Comparison of ENCODE assay signal across 8 mouse cellular contexts in the genomic region with DNA sequence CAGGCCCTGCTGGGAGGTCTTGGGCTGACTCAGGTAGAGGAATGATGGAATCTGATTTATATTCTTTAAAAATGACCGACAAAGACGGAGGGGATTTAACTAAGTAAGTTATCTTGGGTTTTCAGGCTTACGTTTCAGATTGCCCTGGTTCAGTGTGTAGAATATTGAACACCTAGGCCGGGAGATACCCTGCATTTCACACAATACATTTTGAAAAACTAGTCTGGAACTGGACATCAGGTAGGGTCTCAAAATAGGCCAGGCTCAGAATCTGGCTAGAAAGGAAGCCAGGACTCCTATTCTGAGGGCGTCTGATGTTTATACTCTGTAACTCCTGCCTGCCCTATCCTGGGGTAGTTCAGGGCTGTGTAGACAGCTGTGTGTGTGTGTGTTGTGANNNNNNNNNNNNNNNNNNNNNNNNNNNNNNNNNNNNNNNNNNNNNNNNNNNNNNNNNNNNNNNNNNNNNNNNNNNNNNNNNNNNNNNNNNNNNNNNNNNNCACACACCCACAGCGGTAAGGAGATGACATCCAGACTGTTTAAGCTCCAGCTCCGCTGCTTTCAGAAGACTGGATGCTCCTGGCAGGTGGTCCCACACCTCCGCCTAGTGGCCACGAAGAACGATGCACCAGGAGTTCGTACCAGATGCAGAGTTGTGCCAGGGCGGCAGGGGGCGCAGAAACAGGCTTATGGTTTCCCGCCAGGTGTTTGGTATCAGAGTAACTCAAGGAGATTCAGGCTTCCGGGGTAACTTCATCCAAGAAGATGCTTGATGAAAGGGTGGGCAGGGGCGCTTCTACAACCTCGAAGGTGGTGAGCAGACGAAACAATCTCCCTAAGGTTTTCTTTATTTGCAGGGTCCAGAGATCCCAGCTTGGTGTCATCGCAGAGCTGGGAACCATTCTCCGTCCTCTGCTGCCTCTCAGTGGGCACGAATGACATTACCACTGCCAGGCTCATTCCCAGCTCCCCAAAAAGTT. TPM values are rescaled to one million over a fixed set of nuclear protein-coding genes. Genes with fewer than 3 reads are reported as not detected.
DNase-seq lines count a peak whose midpoint lies in the region; ATAC-seq and TF ChIP-seq lines count a peak whose summit lies in the region.

No protein-coding gene starts in this region.

- H3K4me1 ChIP-seq in embryonic facial prominence, embryonic 10.5 days, result peaks cover 53% of the 10 kb centered on the region
- H3K4me1 ChIP-seq in intestine, postnatal 0 days (replicated peaks; ENCODE audit: control insufficient read depth, insufficient read depth, low read length), result peaks cover 14% of the 10 kb centered on the region; the same call in 1 of the 2 replicates
- peaks cover 25% of the 10 kb centered on the region for H3K4me1 ChIP-seq in midbrain, embryonic 11.5 days (ENCODE audit: control insufficient read depth, insufficient read depth, low read length)

- TF ChIP-seq CTCF in intestine, postnatal 0 days (IDR thresholded peaks at IDR 0.05; ENCODE audit: low read depth), result peak; percentile 89

- H3K36me3 ChIP-seq in embryonic facial prominence, embryonic 10.5 days (replicated peaks), result no peaks in the 10 kb centered on the region
- no peaks in the 10 kb centered on the region for H3K36me3 ChIP-seq in intestine, postnatal 0 days (ENCODE audit: control insufficient read depth, insufficient read depth)
- H3K36me3 ChIP-seq in midbrain, embryonic 11.5 days (ENCODE audit: control insufficient read depth, insufficient read depth, low read length), result no peaks in the 10 kb centered on the region

- peaks cover 47% of the 10 kb centered on the region for H3K27me3 ChIP-seq in embryonic facial prominence, embryonic 10.5 days (replicated peaks; ENCODE audit: low read depth, poor library complexity, severe bottlenecking)
- H3K27me3 ChIP-seq in intestine, postnatal 0 days (replicated peaks; ENCODE audit: control insufficient read depth, insufficient read depth, low read length), result peaks cover 44% of the 10 kb centered on the region
- peaks cover 36% of the 10 kb centered on the region for H3K27me3 ChIP-seq in midbrain, embryonic 11.5 days (ENCODE audit: control insufficient read depth, insufficient read depth, low read length)

- peak overlapping the region; percentile 48; the same call in 1 of the 2 replicates for H3K4me2 ChIP-seq in intestine, postnatal 0 days (replicated peaks; ENCODE audit: low read depth)
- H3K4me2 ChIP-seq in midbrain, embryonic 11.5 days, result peak overlapping the region; percentile 32; the same call in 1 of the 2 replicates

- H3K27ac ChIP-seq in embryonic facial prominence, embryonic 10.5 days (replicated peaks), result peak overlapping the region; percentile 61
- H3K27ac ChIP-seq in intestine, postnatal 0 days (ENCODE audit: low read depth, low read length), result no peak overlapping the region
- H3K27ac ChIP-seq in midbrain, embryonic 11.5 days (ENCODE audit: low read depth, low read length), result no peak overlapping the region

- intact Hi-C loops in left cerebral cortex, postnatal 36 days (cut with DNase I), result loop anchor here (1.0 to 2.0 kb wide), 2 partner anchors 228 to 307 kb away; no protein-coding TSS in a partner anchor

- peak; percentile 88 for DNase-seq in adrenal gland, postnatal 10 days
- DNase-seq in embryonic facial prominence, embryonic 10.5 days (ENCODE audit: low spot score), result peak; percentile 93
- peak; percentile 22 for DNase-seq in gonadal fat pad, adult 2 months (ENCODE audit: low read depth)
- DNase-seq in left cerebral cortex, postnatal 36 days (ENCODE audit: low spot score in 2 of 2), result peak; percentile 87 to 89
- peak; percentile 99 for DNase-seq in midbrain, embryonic 11.5 days (ENCODE audit: low spot score, missing footprints)
- peak; percentile 87 for DNase-seq in right cerebral cortex, postnatal 4 days
- DNase-seq in yolk sac, embryonic 10.5 days (ENCODE audit: low spot score), result peak; percentile 90

- H3K4me3 ChIP-seq in embryonic facial prominence, embryonic 10.5 days, result peak overlapping the region; percentile 48
- H3K4me3 ChIP-seq in intestine, postnatal 0 days (ENCODE audit: low read depth, low read length), result no peak overlapping the region
- H3K4me3 ChIP-seq in midbrain, embryonic 11.5 days (ENCODE audit: low read depth, low read length), result no peak overlapping the region

- no peak overlapping the region for H3K9ac ChIP-seq in intestine, postnatal 0 days (ENCODE audit: low read depth, low read length)
- no peak overlapping the region for H3K9ac ChIP-seq in midbrain, embryonic 11.5 days (ENCODE audit: low read length)

- WGBS in embryonic facial prominence, embryonic 10.5 days, result 12% methylated on average over 21 of the region's 21 CpGs
- 14% methylated on average over 20 of the region's 21 CpGs for WGBS in intestine, postnatal 0 days
- WGBS in midbrain, embryonic 11.5 days, result 12% methylated on average over 21 of the region's 21 CpGs

- H3K9me3 ChIP-seq in embryonic facial prominence, embryonic 10.5 days, result no peaks in the 10 kb centered on the region
- no peaks in the 10 kb centered on the region for H3K9me3 ChIP-seq in intestine, postnatal 0 days (ENCODE audit: control insufficient read depth)
- H3K9me3 ChIP-seq in midbrain, embryonic 11.5 days (ENCODE audit: control insufficient read depth, low read length), result no peaks in the 10 kb centered on the region

- ATAC-seq in intestine, postnatal 0 days, result peak; percentile 74
- ATAC-seq in midbrain, embryonic 11.5 days (ENCODE audit: low FRiP score), result peak; percentile 64

RNA-seq across cellular contexts. Expression of a gene that starts 11.6 kb away (rescaled TPM):
- not detected for total RNA-seq in adrenal gland, postnatal 10 days (2021)
- polyA plus RNA-seq in embryonic facial prominence, embryonic 10.5 days (2016; fragmentation: Nextera tagmentation; extraction: Ambion mirVana), result not detected in 2 replicates
- polyA plus RNA-seq in gonadal fat pad, adult 2 months (2012; rRNA removed), result 0.36 and 0.63 TPM in 2 replicates
- not detected in 2 replicates for polyA plus RNA-seq in intestine, postnatal 0 days (2015; fragmentation: Nextera tagmentation; extraction: Ambion mirVana)
- not detected for total RNA-seq in left cerebral cortex, postnatal 36 days (2021)
- polyA plus RNA-seq in midbrain, embryonic 11.5 days (2014; fragmentation: Nextera tagmentation; extraction: Ambion mirVana), result not detected in 2 replicates

RNA-seq across cellular contexts. Expression of a gene that starts 45.3 kb away (rescaled TPM):
- total RNA-seq in adrenal gland, postnatal 10 days (2021), result under 1 TPM; 0.27 to 0.45 TPM
- polyA plus RNA-seq in embryonic facial prominence, embryonic 10.5 days (2016; fragmentation: Nextera tagmentation; extraction: Ambion mirVana), result not detected in 2 replicates
- polyA plus RNA-seq in gonadal fat pad, adult 2 months (2012; rRNA removed), result not detected in 2 replicates
- not detected in 2 replicates for polyA plus RNA-seq in intestine, postnatal 0 days (2015; fragmentation: Nextera tagmentation; extraction: Ambion mirVana)
- not detected for total RNA-seq in left cerebral cortex, postnatal 36 days (2021)
- polyA plus RNA-seq in midbrain, embryonic 11.5 days (2014; fragmentation: Nextera tagmentation; extraction: Ambion mirVana), result not detected in 2 replicates

Comparison
In these comparisons a context has a peak if more than half of its experiments do, and no peak if none do; other contexts are left out.
1. DNase-seq: peak in every context shown above with its lines; median percentile 99 in midbrain, embryonic 11.5 days; 93 in embryonic facial prominence, embryonic 10.5 days; 90 in yolk sac, embryonic 10.5 days; 88 in adrenal gland, postnatal 10 days; 88 in left cerebral cortex, postnatal 36 days; 87 in right cerebral cortex, postnatal 4 days; 22 in gonadal fat pad, adult 2 months.